In genomic region chr2:155030831-155031230, GRCm38 (mm10) we compare ENCODE assay signal across 15 mouse cellular contexts. TPM values are rescaled to one million over a fixed set of nuclear protein-coding genes. Genes with fewer than 3 reads are reported as not detected.
"Had no signal": no experiment of that assay in that cellular context is flagged by ENCODE, and none has a peak within 500 bp of the region (broad histone marks: within the 10 kb centered on the region; RNA-seq: fewer than 3 reads in every experiment).

No protein-coding gene starts in this region.

- H3K27me3 ChIP-seq: limb, embryonic 15.5 days; midbrain, embryonic 15.5 days; neural tube, embryonic 13.5 days had no signal

- H3K4me3 ChIP-seq: layer of hippocampus, adult 2 months; limb, embryonic 15.5 days; liver, embryonic 12.5 days; midbrain, embryonic 10.5 days; midbrain, embryonic 15.5 days; neural tube, embryonic 13.5 days had no signal

- H3K36me3 ChIP-seq: limb, embryonic 15.5 days; liver, embryonic 12.5 days; midbrain, embryonic 10.5 days; midbrain, embryonic 15.5 days; neural tube, embryonic 13.5 days had no signal

- H3K4me1 ChIP-seq: limb, embryonic 15.5 days; liver, embryonic 12.5 days; midbrain, embryonic 15.5 days; neural tube, embryonic 13.5 days had no signal

- H3K27ac ChIP-seq: layer of hippocampus, adult 2 months; limb, embryonic 15.5 days; liver, embryonic 12.5 days; midbrain, embryonic 10.5 days; midbrain, embryonic 15.5 days; neural tube, embryonic 13.5 days had no signal

- DNase-seq: kidney, adult 18-20 months; kidney, postnatal 10 days; kidney, postnatal 4 days; lung, postnatal 4 days; retina, postnatal 1 day; right cerebral cortex, postnatal 4 days; spleen, adult 18-20 months; thymus, postnatal 36 days had no signal

RNA-seq across cellular contexts. Expression of gene Gm14226, which starts 12.8 kb away (rescaled TPM):
- total RNA-seq: megakaryocyte, adult 5-6 weeks had no signal
